Mouse (Mus musculus): ENCODE results near the gene Ankrd13b. TPM values are rescaled to one million over a fixed set of nuclear protein-coding genes. Genes with fewer than 3 reads are reported as not detected.

The Ankrd13b gene
- total and polyA plus RNA-seq, 3 experiments: 0.55 to 2.7 (median 1.7) TPM

DNA sequence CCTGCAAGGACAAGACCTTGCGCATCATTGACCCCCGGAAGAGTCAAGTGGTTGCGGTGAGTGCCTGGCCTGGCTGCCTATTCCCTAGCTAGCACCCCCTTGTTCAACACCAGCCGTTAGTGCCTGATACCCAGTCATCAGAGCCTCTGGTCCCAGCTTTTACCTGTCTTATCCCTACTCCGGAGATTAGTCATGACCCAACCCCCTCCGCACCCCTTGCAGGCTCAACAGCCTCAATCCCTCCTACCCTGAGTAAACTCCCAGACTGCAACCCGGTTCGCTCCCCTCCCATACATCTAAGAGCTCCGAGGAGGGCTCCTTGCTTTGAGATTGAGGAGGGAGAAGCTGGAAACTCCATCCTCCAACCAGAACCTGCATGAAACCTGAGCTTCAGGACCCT is 22.9 kb downstream of the Ankrd13b start:
- Histone ChIP-seq H3K27me3 (replicated peaks) (peaks cover 52% of the 10 kb centered on the region), H3K9me3 (replicated peaks; ENCODE audit: low read length) (no peaks in the 10 kb centered on the region), H3K4me1 (ENCODE audit: control insufficient read depth in 1 of 2, insufficient read depth in 2 of 2) (peaks cover 9 to 27% of the 10 kb centered on the region in 2 experiments), H3K4me3 (replicated peaks in 1 of 3; ENCODE audit: low read depth in 2 of 3, low read length in 2 of 3, poor library complexity in 1 of 3) (no peak overlapping the region), H3K4me2 (ENCODE audit: insufficient read depth, low read depth, poor library complexity, severe bottlenecking) (0 out of 2 replicates have a peak overlapping the region, but pooled peaks have one; percentile 59), H3K27ac (ENCODE audit: insufficient read depth, low read depth) (no peak overlapping the region), H3K9ac (ENCODE audit: insufficient read depth, low read depth) (no peak overlapping the region), H3K36me3 (replicated peaks in 1 of 2; ENCODE audit: control insufficient read depth in 1 of 2, insufficient read depth in 1 of 2, low read length in 1 of 2) (no peaks in the 10 kb centered on the region), H3K79me2 (replicated peaks; ENCODE audit: control insufficient read depth, extremely low read depth, insufficient read depth, poor library complexity, severe bottlenecking) (no peaks in the 10 kb centered on the region)
- no peak for DNase-seq (ENCODE audit: extremely low read depth)
- dilution Hi-C loops (cut with MboI; ENCODE audit: extremely low pct_ligation_motif_present, extremely low pct_unique_long_range_greater_than_20kb, low sequenced_read_pairs) (no loop called here), in situ Hi-C loops (cut with MboI; ENCODE audit: low pct_ligation_motif_present, low pct_unique_long_range_greater_than_20kb, low sequenced_read_pairs) (loop anchor here (25.0 kb wide), 1 partner anchor 479 kb away; the partner anchor contains the start of gene Slc6a4)
- TF ChIP-seq USF1 (IDR thresholded peaks at IDR 0.05; ENCODE audit: low read depth, low read length) (no peak), HCFC1 (IDR thresholded peaks at IDR 0.05; ENCODE audit: low read depth, low read length) (no peak), POLR2AphosphoS2 (IDR thresholded peaks at IDR 0.05; ENCODE audit: low read depth, low read length) (no peak), JUN (IDR thresholded peaks at IDR 0.05; ENCODE audit: insufficient read depth, low read depth, low read length) (no peak), KAT2A (IDR thresholded peaks at IDR 0.05; ENCODE audit: insufficient replicate concordance, low read length) (no peak), EP300 (IDR thresholded peaks at IDR 0.05; ENCODE audit: low read length) (no peak), RAD21 (IDR thresholded peaks at IDR 0.05; ENCODE audit: low read depth, low read length) (no peak), ETS1 (conservative IDR thresholded peaks at IDR 0.05; ENCODE audit: low read depth, low read length) (no peak), POLR2A (IDR thresholded peaks at IDR 0.05; ENCODE audit: low read depth, low read length) (no peak)

DNA sequence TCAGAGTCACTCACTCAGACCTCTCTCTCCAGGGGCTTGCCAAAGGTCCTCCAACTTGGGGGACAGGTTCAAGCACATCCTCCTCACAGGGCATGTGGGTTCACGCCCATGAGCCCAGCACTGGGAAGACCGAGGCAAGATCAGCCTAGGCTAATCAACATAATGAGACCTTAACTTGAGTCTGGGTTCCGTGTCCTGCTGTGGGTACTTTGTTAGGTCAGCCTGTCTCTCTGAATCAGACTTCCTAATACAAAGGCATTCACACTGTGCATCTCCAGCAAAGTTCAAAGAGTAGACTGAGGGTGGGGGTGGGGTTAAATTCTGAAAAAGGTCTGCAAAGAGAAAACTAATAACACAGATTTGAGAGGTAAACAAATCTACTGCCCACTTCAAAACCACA is 24.4 kb downstream of the Ankrd13b start:
- Histone ChIP-seq H3K27me3 (replicated peaks) (peaks cover 52% of the 10 kb centered on the region), H3K36me3 (replicated peaks in 1 of 2; ENCODE audit: control insufficient read depth in 1 of 2, insufficient read depth in 1 of 2, low read length in 1 of 2) (no peaks in the 10 kb centered on the region), H3K27ac (ENCODE audit: insufficient read depth, low read depth) (no peak overlapping the region), H3K79me2 (replicated peaks; ENCODE audit: control insufficient read depth, extremely low read depth, insufficient read depth, poor library complexity, severe bottlenecking) (no peaks in the 10 kb centered on the region), H3K9ac (ENCODE audit: insufficient read depth, low read depth) (no peak overlapping the region), H3K9me3 (replicated peaks; ENCODE audit: low read length) (no peaks in the 10 kb centered on the region), H3K4me2 (ENCODE audit: insufficient read depth, low read depth, poor library complexity, severe bottlenecking) (no peak overlapping the region), H3K4me3 (replicated peaks in 1 of 3; ENCODE audit: low read depth in 2 of 3, low read length in 2 of 3, poor library complexity in 1 of 3) (no peak overlapping the region), H3K4me1 (ENCODE audit: control insufficient read depth in 1 of 2, insufficient read depth in 2 of 2) (peaks cover 9 to 30% of the 10 kb centered on the region in 2 experiments)
- dilution Hi-C loops (cut with MboI; ENCODE audit: extremely low pct_ligation_motif_present, extremely low pct_unique_long_range_greater_than_20kb, low sequenced_read_pairs): no loop called here
- TF ChIP-seq POLR2AphosphoS2 (IDR thresholded peaks at IDR 0.05; ENCODE audit: low read depth, low read length): no peak
- TF ChIP-seq MYC (IDR thresholded peaks at IDR 0.05; ENCODE audit: low read depth, low read length): no peak
- no peak for TF ChIP-seq MAFK (IDR thresholded peaks at IDR 0.05; ENCODE audit: insufficient replicate concordance, low read length)
- no peak for TF ChIP-seq SIN3A (IDR thresholded peaks at IDR 0.05; ENCODE audit: low read length)
- TF ChIP-seq BHLHE40 (IDR thresholded peaks at IDR 0.05; ENCODE audit: low read depth, low read length): no peak
- TF ChIP-seq GABPA (IDR thresholded peaks at IDR 0.05; ENCODE audit: insufficient replicate concordance, low read depth, low read length): no peak
- TF ChIP-seq UBTF (IDR thresholded peaks at IDR 0.05; ENCODE audit: low read depth, low read length): no peak
- TF ChIP-seq ZNF384 (IDR thresholded peaks at IDR 0.05; ENCODE audit: low read depth, low read length): no peak
- TF ChIP-seq MAZ (IDR thresholded peaks at IDR 0.05; ENCODE audit: low read depth, low read length): no peak
- TF ChIP-seq CHD2 (IDR thresholded peaks at IDR 0.05; ENCODE audit: low read length): no peak
- TF ChIP-seq EP300 (IDR thresholded peaks at IDR 0.05; ENCODE audit: low read length): no peak
- no peak for TF ChIP-seq MAX (IDR thresholded peaks at IDR 0.05; ENCODE audit: low read length)
- TF ChIP-seq ZKSCAN1 (IDR thresholded peaks at IDR 0.05; ENCODE audit: borderline replicate concordance, low read depth, low read length): no peak
- no peak for TF ChIP-seq NELFE (IDR thresholded peaks at IDR 0.05; ENCODE audit: low read depth, low read length)
- in situ Hi-C loops (cut with MboI; ENCODE audit: low pct_ligation_motif_present, low pct_unique_long_range_greater_than_20kb, low sequenced_read_pairs): loop anchor here (25.0 kb wide), 1 partner anchor 478 kb away; the partner anchor contains the start of gene Slc6a4
- no peak for DNase-seq (ENCODE audit: extremely low read depth)
